15 mouse cellular contexts compared by ENCODE assay signal in the genomic region with DNA sequence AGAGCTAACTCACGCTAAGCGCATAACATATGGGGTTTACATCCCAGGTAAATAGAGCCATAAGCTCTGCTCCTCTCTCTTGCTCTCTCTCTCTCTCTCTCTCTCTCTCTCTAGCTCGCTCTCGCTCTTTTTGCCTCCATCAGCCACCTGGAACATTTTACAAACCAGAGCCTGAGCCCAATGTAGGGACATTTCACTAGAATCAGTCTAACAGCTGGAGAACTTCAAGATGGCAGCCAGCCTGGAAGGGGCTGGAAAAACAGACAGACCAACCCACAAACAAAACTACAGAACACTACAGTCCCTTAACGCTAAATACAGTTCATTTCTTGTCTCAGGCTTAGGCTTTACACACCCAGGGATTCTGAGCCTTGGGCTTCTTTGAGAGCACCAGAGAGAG. TPM values are rescaled to one million over a fixed set of nuclear protein-coding genes. Genes with fewer than 3 reads are reported as not detected.
DNase-seq lines count a peak whose midpoint lies in the region; ATAC-seq and TF ChIP-seq lines count a peak whose summit lies in the region.
"Had no signal": no experiment of that assay in that cellular context is flagged by ENCODE, and none has a peak within 500 bp of the region (broad histone marks: within the 10 kb centered on the region; RNA-seq: fewer than 3 reads in every experiment).

No protein-coding gene starts in this region.

- H3K4me3 ChIP-seq in heart, embryonic 11.5 days (ENCODE audit: low read depth, low read length) = no peak overlapping the region
- no peak overlapping the region for H3K4me3 ChIP-seq in lung, embryonic 14.5 days (ENCODE audit: low read depth, low read length)
- H3K4me3 ChIP-seq in embryonic facial prominence, embryonic 15.5 days (replicated peaks) = no peak overlapping the region
- no peak overlapping the region for H3K4me3 ChIP-seq in stomach, embryonic 14.5 days (ENCODE audit: low read depth, low read length)
- H3K4me3 ChIP-seq: hindbrain, embryonic 12.5 days had no signal

- H3K27ac ChIP-seq in heart, embryonic 11.5 days (ENCODE audit: low read depth, low read length) = no peak overlapping the region
- H3K27ac ChIP-seq in lung, embryonic 14.5 days (ENCODE audit: low read depth) = peak overlapping the region; percentile 55; the same call in 1 of the 2 replicates
- H3K27ac ChIP-seq in embryonic facial prominence, embryonic 15.5 days (replicated peaks) = peak overlapping the region; percentile 45; the same call in 1 of the 2 replicates
- H3K27ac ChIP-seq in stomach, embryonic 14.5 days (ENCODE audit: low read length) = peak overlapping the region; percentile 70
- H3K27ac ChIP-seq: hindbrain, embryonic 12.5 days; macrophage had no signal

- peaks cover 10% of the 10 kb centered on the region for H3K4me1 ChIP-seq in heart, embryonic 11.5 days (ENCODE audit: control insufficient read depth, insufficient read depth, low read length)
- H3K4me1 ChIP-seq in lung, embryonic 14.5 days (ENCODE audit: insufficient read depth) = peaks cover 19% of the 10 kb centered on the region
- peaks cover 43% of the 10 kb centered on the region for H3K4me1 ChIP-seq in embryonic facial prominence, embryonic 15.5 days
- H3K4me1 ChIP-seq in stomach, embryonic 14.5 days (ENCODE audit: control insufficient read depth, insufficient read depth, low read length) = peaks cover 42% of the 10 kb centered on the region

- TF ChIP-seq CTCF in lung, embryonic 14.5 days (IDR thresholded peaks at IDR 0.05; ENCODE audit: low read depth) = no peak

- H3K9me3 ChIP-seq in heart, embryonic 11.5 days (replicated peaks; ENCODE audit: control insufficient read depth, low read length) = no peaks in the 10 kb centered on the region
- no peaks in the 10 kb centered on the region for H3K9me3 ChIP-seq in lung, embryonic 14.5 days (ENCODE audit: low read depth, low read length)
- no peaks in the 10 kb centered on the region for H3K9me3 ChIP-seq in embryonic facial prominence, embryonic 15.5 days (replicated peaks)
- no peaks in the 10 kb centered on the region for H3K9me3 ChIP-seq in stomach, embryonic 14.5 days (ENCODE audit: control insufficient read depth, low read depth, low read length)
- H3K9me3 ChIP-seq: hindbrain, embryonic 12.5 days had no signal

- H3K27me3 ChIP-seq in heart, embryonic 11.5 days (ENCODE audit: control insufficient read depth, insufficient read depth, low read length) = no peaks in the 10 kb centered on the region
- no peaks in the 10 kb centered on the region for H3K27me3 ChIP-seq in lung, embryonic 14.5 days (ENCODE audit: insufficient read depth, low read length)
- no peaks in the 10 kb centered on the region for H3K27me3 ChIP-seq in embryonic facial prominence, embryonic 15.5 days
- H3K27me3 ChIP-seq in stomach, embryonic 14.5 days (ENCODE audit: control insufficient read depth, insufficient read depth, low read length) = no peaks in the 10 kb centered on the region
- H3K27me3 ChIP-seq: hindbrain, embryonic 12.5 days had no signal

- H3K36me3 ChIP-seq in heart, embryonic 11.5 days (ENCODE audit: control insufficient read depth, insufficient read depth, low read length) = no peaks in the 10 kb centered on the region
- H3K36me3 ChIP-seq in lung, embryonic 14.5 days (ENCODE audit: insufficient read depth) = no peaks in the 10 kb centered on the region
- H3K36me3 ChIP-seq in embryonic facial prominence, embryonic 15.5 days = no peaks in the 10 kb centered on the region
- H3K36me3 ChIP-seq in stomach, embryonic 14.5 days (ENCODE audit: control insufficient read depth, insufficient read depth, low read length) = no peaks in the 10 kb centered on the region
- H3K36me3 ChIP-seq: hindbrain, embryonic 12.5 days had no signal

- H3K4me2 ChIP-seq in heart, embryonic 11.5 days = no peak overlapping the region
- no peak overlapping the region for H3K4me2 ChIP-seq in lung, embryonic 14.5 days
- no peak overlapping the region for H3K4me2 ChIP-seq in embryonic facial prominence, embryonic 15.5 days (replicated peaks)
- no peak overlapping the region for H3K4me2 ChIP-seq in stomach, embryonic 14.5 days (replicated peaks; ENCODE audit: low read depth, low read length)
- H3K4me2 ChIP-seq: hindbrain, embryonic 12.5 days had no signal

- DNase-seq in heart, postnatal 4 days = peak; percentile 55
- DNase-seq in lung, embryonic 14.5 days = peak; percentile 78
- DNase-seq in lung, adult 18-20 months = no peak
- no peak for DNase-seq in thymus, adult 18-20 months
- DNase-seq: liver; midbrain, embryonic 14.5 days; thymus, postnatal 25 days had no signal

- no peak overlapping the region for H3K9ac ChIP-seq in heart, embryonic 11.5 days (ENCODE audit: low read depth, low read length)
- no peak overlapping the region for H3K9ac ChIP-seq in lung, embryonic 14.5 days
- H3K9ac ChIP-seq in embryonic facial prominence, embryonic 15.5 days = no peak overlapping the region
- H3K9ac ChIP-seq in stomach, embryonic 14.5 days (replicated peaks; ENCODE audit: low read depth, low read length) = no peak overlapping the region
- H3K9ac ChIP-seq: hindbrain, embryonic 12.5 days had no signal

- no peak for ATAC-seq in heart, embryonic 11.5 days (replicated peaks; ENCODE audit: insufficient number of reproducible peaks, low FRiP score, low TSS enrichment)
- ATAC-seq in lung, embryonic 14.5 days (ENCODE audit: insufficient read depth) = no peak
- no peak for ATAC-seq in embryonic facial prominence, embryonic 15.5 days (ENCODE audit: insufficient number of reproducible peaks, low FRiP score, low TSS enrichment, low read depth)
- ATAC-seq in stomach, embryonic 14.5 days (ENCODE audit: insufficient number of reproducible peaks, insufficient read depth, low FRiP score, low read depth) = no peak
- ATAC-seq: activated CD4-positive, CD25-positive, alpha-beta regulatory T cell, adult 4 months had no signal

- WGBS in heart, embryonic 11.5 days (ENCODE audit: insufficient replicate concordance) = 77% methylated on average over 5 of the region's 5 CpGs
- WGBS in lung, embryonic 14.5 days = 58% methylated on average over 5 of the region's 5 CpGs
- 47% methylated on average over 5 of the region's 5 CpGs for WGBS in embryonic facial prominence, embryonic 15.5 days
- WGBS in stomach, embryonic 14.5 days = 41% methylated on average over 5 of the region's 5 CpGs

RNA-seq across cellular contexts. Expression of a gene that starts 5.5 kb away (rescaled TPM):
- 10 to 100 TPM; 42.7 to 49.0 TPM for total RNA-seq in heart, postnatal 4 days (2021)
- polyA plus RNA-seq in heart, embryonic 11.5 days (2014; fragmentation: Nextera tagmentation; extraction: Ambion mirVana) = 24.9 and 28.9 TPM in 2 replicates
- polyA plus RNA-seq in lung, embryonic 14.5 days (2014; fragmentation: Nextera tagmentation; extraction: Ambion mirVana) = 30.7 and 33.8 TPM in 2 replicates
- polyA plus RNA-seq in embryonic facial prominence, embryonic 15.5 days (2015; fragmentation: Nextera tagmentation; extraction: Ambion mirVana) = 24.8 and 25.6 TPM in 2 replicates
- polyA plus RNA-seq in stomach, embryonic 14.5 days (2014; fragmentation: Nextera tagmentation; extraction: Ambion mirVana) = 34.0 and 35.7 TPM in 2 replicates

RNA-seq across cellular contexts. Expression of a gene that starts 56.5 kb away (rescaled TPM):
- total RNA-seq in heart, postnatal 4 days (2021) = not detected
- 0.11 TPM in 1 of 2 replicates, not detected in the other for polyA plus RNA-seq in heart, embryonic 11.5 days (2014; fragmentation: Nextera tagmentation; extraction: Ambion mirVana)
- not detected in 2 replicates for polyA plus RNA-seq in lung, embryonic 14.5 days (2014; fragmentation: Nextera tagmentation; extraction: Ambion mirVana)
- not detected in 2 replicates for polyA plus RNA-seq in embryonic facial prominence, embryonic 15.5 days (2015; fragmentation: Nextera tagmentation; extraction: Ambion mirVana)
- not detected in 2 replicates for polyA plus RNA-seq in stomach, embryonic 14.5 days (2014; fragmentation: Nextera tagmentation; extraction: Ambion mirVana)
- total RNA-seq: granulocyte monocyte progenitor cell, adult 5-6 weeks; layer of hippocampus, adult 18-20 months had no signal
- polyA plus RNA-seq: hindbrain, embryonic 12.5 days; midbrain, embryonic 14.5 days had no signal

RNA-seq across cellular contexts. Expression of a gene that starts 59.2 kb away (rescaled TPM):
- 1 to 10 TPM in 1 of 2 experiments, under 1 TPM in 1; 0.79 to 1.6 TPM for total RNA-seq in heart, postnatal 4 days (2021)
- 0.40 and 0.72 TPM in 2 replicates for polyA plus RNA-seq in heart, embryonic 11.5 days (2014; fragmentation: Nextera tagmentation; extraction: Ambion mirVana)
- 1.4 and 1.5 TPM in 2 replicates for polyA plus RNA-seq in lung, embryonic 14.5 days (2014; fragmentation: Nextera tagmentation; extraction: Ambion mirVana)
- polyA plus RNA-seq in embryonic facial prominence, embryonic 15.5 days (2015; fragmentation: Nextera tagmentation; extraction: Ambion mirVana) = 2.1 and 2.2 TPM in 2 replicates
- polyA plus RNA-seq in stomach, embryonic 14.5 days (2014; fragmentation: Nextera tagmentation; extraction: Ambion mirVana) = 1.4 and 2.2 TPM in 2 replicates
- total RNA-seq: granulocyte monocyte progenitor cell, adult 5-6 weeks had no signal
- polyA plus RNA-seq: macrophage had no signal

Comparison
In these comparisons a context has a peak if more than half of its experiments do, and no peak if none do; other contexts are left out.
1. DNase-seq: peak in heart, postnatal 4 days (single experiment) and lung, embryonic 14.5 days (single experiment); none in lung, adult 18-20 months (0 of 2) and thymus, adult 18-20 months (0 of 2).